Mouse (Mus musculus) Patski (cell line): ENCODE data around the gene Fmnl2. TPM values are rescaled to one million over a fixed set of nuclear protein-coding genes. Genes with fewer than 3 reads are reported as not detected.

Experiments
- ATAC-seq: fragments of 100-300 bp; one replicate; pipeline ENCODE4 v1.8.0; 2021
- CTCF ChIA-PET: fragments of 350-600 bp; sonication (Branson Sonifier 250); formaldehyde crosslinking; loops from one replicate; lab custom pipeline; 2022; ENCODE audit warnings: inconsistent platforms; lab: Charles Lee
- POLR2A ChIA-PET: fragments of 350-600 bp; sonication (Branson Sonifier 250); formaldehyde crosslinking; loops from one replicate; lab custom pipeline; 2022; ENCODE audit warnings: antibody characterized with exemption, inconsistent platforms; lab: Charles Lee
- DNase-seq: peaks from one replicate; pipeline ENCODE4 v3.0.0-alpha.2; 2011; ENCODE audit warnings: low read depth, low spot score
- H3K27me3 ChIP-seq: fragments of 371-371 bp; one replicate; pipeline ENCODE4 v1.5.1; 2021
- CTCF ChIP-seq: fragments of 100-300 bp; IDR thresholded peaks from one replicate; pipeline ENCODE4 v1.5.1; 2021
- in situ Hi-C: fragments of 300-500 bp; cut with MboI; formaldehyde crosslinking; loops from 3 replicates; pipeline ENCODE4 v1.11.1; 2018; ENCODE audit warnings: low pct_unique_long_range_greater_than_20kb, mixed read lengths
- polyA plus RNA-seq: library from polyadenylated mRNA; unstranded; gene quantifications from one replicate; pipeline ENCODE4 v1.2.3, GENCODE M21; 2021

Gene Fmnl2
- polyA plus RNA-seq, 1 experiment from 2014 or later = 14.4 TPM

GRCm38 (mm10) chr2:52948406-52948805 lies 90.7 kb downstream of the Fmnl2 start:
- POLR2A ChIA-PET = no interaction called here
- ATAC-seq = no peak
- no peak for TF ChIP-seq CTCF
- CTCF ChIA-PET = no interaction called here
- no peaks in the 10 kb centered on the region for H3K27me3 ChIP-seq
- in situ Hi-C loops = no loop called here
- no peak for DNase-seq

GRCm38 (mm10) chr2:52949556-52949955 lies 91.9 kb downstream of the Fmnl2 start:
- ATAC-seq (no peak), DNase-seq (no peak)
- H3K27me3 ChIP-seq = no peaks in the 10 kb centered on the region
- in situ Hi-C loops = no loop called here
- CTCF ChIA-PET = no interaction called here
- POLR2A ChIA-PET = no interaction called here
- TF ChIP-seq CTCF = peak; percentile 37

DNA sequence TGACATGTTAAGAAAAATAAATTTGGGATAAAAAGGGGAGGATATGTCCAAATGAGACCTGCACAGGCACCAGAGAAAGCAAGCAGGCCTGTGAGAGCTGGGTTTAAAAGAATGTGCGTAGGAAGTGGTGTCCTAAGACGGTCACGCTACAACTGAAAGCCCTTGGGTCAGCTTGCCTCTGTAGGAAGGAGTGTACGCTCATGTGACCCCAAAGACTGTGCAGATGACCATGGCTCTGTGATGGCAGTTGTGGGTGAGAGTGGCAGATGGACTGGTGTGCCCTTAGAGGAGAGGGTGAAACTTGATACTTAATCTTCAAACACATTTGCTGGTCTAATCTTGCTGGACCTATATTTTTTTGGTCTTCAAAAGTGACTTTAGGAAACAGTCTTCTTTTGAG lies 92.6 kb downstream of the Fmnl2 start:
- POLR2A ChIA-PET = no interaction called here
- CTCF ChIA-PET = no interaction called here
- TF ChIP-seq CTCF = no peak
- no peaks in the 10 kb centered on the region for H3K27me3 ChIP-seq
- in situ Hi-C loops = no loop called here
- ATAC-seq = no peak
- no peak for DNase-seq

GRCm38 (mm10) chr2:52952202-52952730 lies 94.6 kb downstream of the Fmnl2 start:
- TF ChIP-seq CTCF = no peak
- H3K27me3 ChIP-seq = no peaks in the 10 kb centered on the region
- in situ Hi-C loops = no loop called here
- DNase-seq (peak; percentile 35), ATAC-seq (peak; percentile 88)
- POLR2A ChIA-PET = no interaction called here
- CTCF ChIA-PET = no interaction called here

GRCm38 (mm10) chr2:52955090-52955489 lies 97.4 kb downstream of the Fmnl2 start:
- no peaks in the 10 kb centered on the region for H3K27me3 ChIP-seq
- ChIA-PET CTCF (interaction anchor here (1.2 kb wide), 1 partner anchor 25 kb away, joined by 3 read pairs; no protein-coding TSS in a partner anchor), POLR2A (no interaction called here)
- in situ Hi-C loops = no loop called here
- no peak for TF ChIP-seq CTCF
- ATAC-seq (peak; percentile 74), DNase-seq (peak; percentile 62)

- CTCF ChIA-PET = no interaction called here
- no peak for ATAC-seq
Measured at GRCm38 (mm10) chr2:52955831-52956230, 98.2 kb downstream of the Fmnl2 start.

DNA sequence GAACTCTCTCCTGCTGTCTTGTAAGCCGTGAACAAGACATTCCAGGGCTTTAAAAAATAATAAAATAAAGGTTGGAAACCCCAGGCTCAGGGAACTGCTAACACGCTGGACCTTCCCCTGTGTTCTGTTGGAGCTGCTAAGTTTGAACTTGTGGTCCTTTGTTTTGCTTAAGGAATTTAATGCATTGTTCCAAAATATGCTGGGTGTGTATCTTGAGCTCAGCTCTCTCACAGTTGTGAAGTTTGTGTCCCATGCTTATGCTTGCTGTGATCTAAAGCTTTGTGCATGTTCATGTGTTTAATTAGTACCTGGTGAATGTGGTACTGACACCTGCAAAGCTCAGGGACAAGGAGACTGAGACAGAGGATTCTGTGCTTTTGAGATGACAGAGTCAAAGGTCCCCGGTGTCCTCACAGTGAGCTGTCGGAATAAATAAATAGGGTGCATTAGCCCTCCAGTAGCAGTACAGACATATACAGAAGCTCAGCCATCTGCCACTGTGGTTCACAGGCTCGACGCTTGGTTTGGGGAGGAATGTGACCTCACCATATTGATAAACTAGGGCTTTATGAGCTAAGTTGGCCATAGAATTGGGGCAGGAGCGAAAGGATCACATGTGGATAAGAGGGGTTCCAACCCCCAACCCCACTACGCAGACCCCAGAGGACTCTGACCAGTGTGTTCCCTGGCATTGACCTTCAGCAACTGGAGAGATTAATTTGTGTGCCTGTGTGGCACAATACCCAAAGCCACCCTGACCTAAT lies 100.3 kb downstream of the Fmnl2 start:
- in situ Hi-C loops = no loop called here
- no peak for DNase-seq
- no peak for ATAC-seq
- H3K27me3 ChIP-seq = no peaks in the 10 kb centered on the region
- ChIA-PET POLR2A (no interaction called here), CTCF (interaction anchor here (1.0 to 1.3 kb wide), 4 partner anchors 10 to 59 kb away, joined by 3 read pairs; no protein-coding TSS in a partner anchor)
- TF ChIP-seq CTCF = no peak

More at GRCm38 (mm10) chr2:52955831-52956230, 98.2 kb downstream of the Fmnl2 start:
- in situ Hi-C loops = no loop called here
- POLR2A ChIA-PET = no interaction called here
- no peak for DNase-seq
- TF ChIP-seq CTCF = no peak
- no peaks in the 10 kb centered on the region for H3K27me3 ChIP-seq

DNA sequence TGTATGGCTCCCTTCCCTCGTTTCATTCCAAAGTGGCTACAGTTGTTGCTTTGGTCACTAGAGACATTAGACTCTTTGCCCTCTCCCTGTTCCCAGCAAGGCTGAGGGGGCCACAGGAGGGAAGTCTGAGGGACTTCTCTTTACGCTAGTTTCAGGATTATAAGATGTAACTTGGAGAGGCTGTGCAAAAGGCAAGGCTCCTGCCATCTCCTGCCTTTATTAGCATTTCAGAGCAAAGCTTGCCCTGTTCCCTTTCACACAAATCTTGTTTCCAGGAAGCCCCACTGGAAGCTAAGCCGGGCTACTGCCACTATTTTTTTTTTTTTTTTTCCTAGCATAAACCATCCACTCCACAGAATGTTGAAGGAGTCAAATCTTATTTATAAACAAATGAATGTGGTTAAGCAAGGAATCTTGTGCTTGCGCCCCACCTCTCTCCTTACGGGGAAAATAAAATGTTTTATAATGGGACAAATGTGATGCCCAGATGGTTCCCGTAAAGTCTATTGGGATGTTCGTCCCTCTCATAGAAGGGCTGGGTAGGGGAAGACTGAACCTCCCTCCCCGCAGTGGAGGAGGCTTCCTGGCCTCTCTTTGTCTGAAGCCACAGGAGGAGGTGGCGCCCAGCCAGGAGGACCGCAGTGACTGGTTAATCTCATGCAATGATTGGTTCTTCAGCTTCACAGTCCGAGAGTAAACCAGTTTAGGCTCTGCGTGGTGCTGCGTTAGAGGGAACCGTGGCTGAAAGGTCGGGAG lies 101.1 kb downstream of the Fmnl2 start:
- H3K27me3 ChIP-seq = no peaks in the 10 kb centered on the region
- ChIA-PET POLR2A (interaction anchor here (0.7 kb wide), 1 partner anchor 42 kb away, joined by 3 read pairs; no protein-coding TSS in a partner anchor), CTCF (interaction anchor here (1.1 to 1.3 kb wide), 3 partner anchors 23 to 58 kb away, joined by 3 read pairs; no protein-coding TSS in a partner anchor)
- TF ChIP-seq CTCF = no peak
- in situ Hi-C loops = no loop called here
- ATAC-seq (no peak), DNase-seq (no peak)

- ATAC-seq (no peak), DNase-seq (no peak)
- in situ Hi-C loops = no loop called here
- ChIA-PET POLR2A (interaction anchor here (0.7 kb wide), 1 partner anchor 42 kb away, joined by 3 read pairs; no protein-coding TSS in a partner anchor), CTCF (interaction anchor here (1.1 to 1.3 kb wide), 2 partner anchors 22 to 51 kb away, joined by 3 read pairs; no protein-coding TSS in a partner anchor)
- H3K27me3 ChIP-seq = no peaks in the 10 kb centered on the region
- no peak for TF ChIP-seq CTCF
Measured at GRCm38 (mm10) chr2:52959291-52959621, 101.6 kb downstream of the Fmnl2 start.

GRCm38 (mm10) chr2:52959982-52960381 lies 102.3 kb downstream of the Fmnl2 start:
- ChIA-PET CTCF (no interaction called here), POLR2A (interaction anchor here (0.8 kb wide), 1 partner anchor 100 kb away, joined by 3 read pairs; no protein-coding TSS in a partner anchor)
- no peak for ATAC-seq
- no peaks in the 10 kb centered on the region for H3K27me3 ChIP-seq
- in situ Hi-C loops = no loop called here
- no peak for TF ChIP-seq CTCF
- DNase-seq = no peak
